Mouse (Mus musculus): Measurements from ENCODE around the gene Plac8.

DNA sequence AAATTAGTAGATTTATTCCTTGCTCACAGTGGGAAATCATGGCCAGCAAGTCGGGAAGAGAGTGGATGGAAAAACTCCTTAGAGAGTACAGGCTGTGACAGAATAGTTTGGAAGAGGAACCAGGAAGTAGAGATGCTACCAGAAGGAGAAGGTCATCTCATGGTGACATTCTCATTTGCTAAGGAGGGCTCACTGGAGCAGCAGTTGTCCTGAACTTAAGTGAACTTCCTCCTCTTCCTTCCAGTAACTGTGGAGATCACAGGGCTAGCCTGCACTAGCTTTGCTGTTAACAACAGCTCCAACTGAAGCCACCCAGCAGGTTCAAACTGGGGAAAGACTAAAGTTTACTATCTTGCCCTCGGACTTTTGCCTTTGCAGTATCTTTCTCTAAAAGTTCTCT, 5.2 kb downstream of the Plac8 start:
- TF ChIP-seq CTCF (IDR thresholded peaks at IDR 0.05; ENCODE audit: low read depth) (no peak), EP300 (IDR thresholded peaks at IDR 0.05; ENCODE audit: low read depth) (no peak)

Data from heart, postnatal 0 days (tissue).